Mouse (Mus musculus) cortical plate, adult 2 months (tissue): ENCODE results near the gene Rsg1.

Experiments used
- CTCF ChIP-seq: fragments of 200-500 bp; IDR thresholded peaks from 2 replicates; pipeline ENCODE4 v1.5.1; 2011; ENCODE audit warnings: mild to moderate bottlenecking, control low read depth, low read length; ENCODE audit not compliant: insufficient read depth; ENCODE audit errors: extremely low read depth
- POLR2A ChIP-seq: fragments of 200-500 bp; IDR thresholded peaks from 2 replicates; pipeline ENCODE4 v1.6.1; 2011; ENCODE audit warnings: mild to moderate bottlenecking, low read length, control low read depth; ENCODE audit not compliant: insufficient read depth; ENCODE audit errors: extremely low read depth

GRCm38 (mm10) chr4:141238492-141239387 is 25.0 kb downstream of the Rsg1 start:
- TF ChIP-seq CTCF (no peak), POLR2A (no peak)
